10 mouse cellular contexts compared by ENCODE assay signal in the genomic region with DNA sequence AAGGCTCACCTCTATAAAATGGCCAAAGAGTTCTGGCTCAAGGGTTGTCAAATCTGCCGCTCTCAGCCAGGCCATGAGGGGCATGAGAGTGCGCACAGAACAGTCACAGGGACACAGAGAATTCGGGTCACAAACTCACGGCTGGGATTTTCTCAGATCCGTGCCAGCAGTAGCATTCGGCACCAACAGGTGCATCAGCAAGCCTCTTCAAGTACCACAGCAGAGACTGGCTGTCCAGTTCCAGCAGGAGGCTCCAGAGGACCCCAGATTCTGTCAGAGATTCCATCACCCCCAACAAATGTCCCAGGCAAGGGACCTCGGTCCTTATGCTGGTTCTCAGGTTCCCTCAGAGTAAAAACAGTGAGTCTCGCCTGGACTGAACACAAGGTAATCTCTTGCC. TPM values are rescaled to one million over a fixed set of nuclear protein-coding genes. Genes with fewer than 3 reads are reported as not detected.
DNase-seq lines count a peak whose midpoint lies in the region; ATAC-seq and TF ChIP-seq lines count a peak whose summit lies in the region.
"Had no signal": no experiment of that assay in that cellular context is flagged by ENCODE, and none has a peak within 500 bp of the region (broad histone marks: within the 10 kb centered on the region; RNA-seq: fewer than 3 reads in every experiment).

No protein-coding gene starts in this region.

- H3K9ac ChIP-seq in forebrain, embryonic 13.5 days: no peak overlapping the region
- H3K9ac ChIP-seq in liver, adult 2 months (ENCODE audit: low read depth, low read length): no peak overlapping the region
- no peak overlapping the region for H3K9ac ChIP-seq in embryonic facial prominence, embryonic 13.5 days

- intact Hi-C loops in left cerebral cortex, postnatal 4 days (cut with DNase I): no loop called here

- H3K4me1 ChIP-seq in forebrain, embryonic 10.5 days: peaks cover 17% of the 10 kb centered on the region
- H3K4me1 ChIP-seq in forebrain, embryonic 13.5 days: no peaks in the 10 kb centered on the region
- peaks cover 8% of the 10 kb centered on the region; the same call in 1 of the 2 replicates for H3K4me1 ChIP-seq in liver, adult 2 months (ENCODE audit: control insufficient read depth, insufficient read depth, low read length)
- peaks cover 16% of the 10 kb centered on the region for H3K4me1 ChIP-seq in embryonic facial prominence, embryonic 13.5 days

- DNase-seq in forebrain, embryonic 10.5 days (ENCODE audit: extremely low spot score, low spot score): no peak
- no peak for DNase-seq in liver, adult 2 months (ENCODE audit: extremely low read depth, low read depth, low spot score)
- DNase-seq in liver: no peak
- DNase-seq in embryo, embryonic 10.5 days (ENCODE audit: low spot score): no peak
- no peak for DNase-seq in left cerebral cortex, postnatal 4 days

- H3K36me3 ChIP-seq in forebrain, embryonic 10.5 days (replicated peaks): peaks cover 2% of the 10 kb centered on the region; the same call in 1 of the 2 replicates
- H3K36me3 ChIP-seq in forebrain, embryonic 13.5 days (ENCODE audit: poor library complexity, severe bottlenecking): peaks cover 17% of the 10 kb centered on the region
- H3K36me3 ChIP-seq in liver, adult 2 months (ENCODE audit: control insufficient read depth, insufficient read depth, low read length): no peaks in the 10 kb centered on the region
- peaks cover 13% of the 10 kb centered on the region for H3K36me3 ChIP-seq in embryonic facial prominence, embryonic 13.5 days
- peaks cover 13% of the 10 kb centered on the region for H3K36me3 ChIP-seq in myocyte (ENCODE audit: control insufficient read depth, insufficient read depth)

- no peak overlapping the region for H3K4me3 ChIP-seq in forebrain, embryonic 10.5 days
- H3K4me3 ChIP-seq in forebrain, embryonic 13.5 days: no peak overlapping the region
- H3K4me3 ChIP-seq in liver, adult 2 months (ENCODE audit: insufficient read depth, low read depth, low read length): no peak overlapping the region
- no peak overlapping the region for H3K4me3 ChIP-seq in embryonic facial prominence, embryonic 13.5 days
- H3K4me3 ChIP-seq in myocyte: peak overlapping the region; percentile 84

- H3ac ChIP-seq in myocyte (ENCODE audit: control insufficient read depth, insufficient read length): peak overlapping the region; percentile 57

- no peaks in the 10 kb centered on the region for H3K79me2 ChIP-seq in liver, adult 2 months (ENCODE audit: control insufficient read depth, insufficient read depth, low read length)
- peaks cover 28% of the 10 kb centered on the region for H3K79me2 ChIP-seq in myocyte (ENCODE audit: control insufficient read depth, insufficient read depth)

- ATAC-seq in forebrain, embryonic 13.5 days: no peak
- ATAC-seq in embryonic facial prominence, embryonic 13.5 days (ENCODE audit: insufficient number of reproducible peaks, insufficient read depth, low FRiP score, low TSS enrichment, low read depth): no peak

- no peak overlapping the region for H3K4me2 ChIP-seq in forebrain, embryonic 13.5 days
- H3K4me2 ChIP-seq in embryonic facial prominence, embryonic 13.5 days: no peak overlapping the region
- H3K4me2 ChIP-seq in myocyte (ENCODE audit: low read depth): peak overlapping the region; percentile 91

- no peaks in the 10 kb centered on the region for H3K27me3 ChIP-seq in forebrain, embryonic 10.5 days (ENCODE audit: poor library complexity, severe bottlenecking)
- H3K27me3 ChIP-seq in forebrain, embryonic 13.5 days: no peaks in the 10 kb centered on the region
- H3K27me3 ChIP-seq in liver, adult 2 months (ENCODE audit: control insufficient read depth, insufficient read depth, low read length): no peaks in the 10 kb centered on the region
- H3K27me3 ChIP-seq in embryonic facial prominence, embryonic 13.5 days: no peaks in the 10 kb centered on the region
- no peaks in the 10 kb centered on the region for H3K27me3 ChIP-seq in myocyte (ENCODE audit: control insufficient read depth, insufficient read depth, insufficient read length)

- no peak for TF ChIP-seq POLR2A in liver, adult 2 months (IDR thresholded peaks at IDR 0.05; ENCODE audit: extremely low read depth, insufficient read depth, low read length)
- peak; percentile 16 for TF ChIP-seq POLR2A in myocyte (IDR thresholded peaks at IDR 0.05; ENCODE audit: insufficient read length, low read depth)

- WGBS in forebrain, embryonic 10.5 days: 90% methylated on average over 8 of the region's 8 CpGs
- 91% methylated on average over 8 of the region's 8 CpGs for WGBS in forebrain, embryonic 13.5 days
- WGBS in liver, adult 2 months: 88% methylated on average over 8 of the region's 8 CpGs
- 87% methylated on average over 8 of the region's 8 CpGs for WGBS in embryonic facial prominence, embryonic 13.5 days

- no peak for TF ChIP-seq CTCF in liver, adult 2 months (IDR thresholded peaks at IDR 0.05; ENCODE audit: low read depth, low read length)

- peak overlapping the region; percentile 71; the same call in 1 of the 2 replicates for H3K27ac ChIP-seq in forebrain, embryonic 10.5 days
- H3K27ac ChIP-seq in forebrain, embryonic 13.5 days: no peak overlapping the region
- H3K27ac ChIP-seq in liver, adult 2 months (replicated peaks; ENCODE audit: insufficient read depth, low read depth, low read length): 0 out of 2 replicates have a peak overlapping the region, but pooled peaks have one; percentile 6
- peak overlapping the region; percentile 69; the same call in 1 of the 2 replicates for H3K27ac ChIP-seq in embryonic facial prominence, embryonic 13.5 days

- H3K9me3 ChIP-seq in forebrain, embryonic 10.5 days: no peaks in the 10 kb centered on the region
- no peaks in the 10 kb centered on the region for H3K9me3 ChIP-seq in forebrain, embryonic 13.5 days (replicated peaks)
- H3K9me3 ChIP-seq in embryonic facial prominence, embryonic 13.5 days: no peaks in the 10 kb centered on the region

TF ChIP-seq in myocyte, 11 proteins besides CTCF, POLR2A, EP300 and RAD21:
- no peak for TF ChIP-seq USF1 (IDR thresholded peaks at IDR 0.05; ENCODE audit: low read depth)
- TF ChIP-seq SRF (IDR thresholded peaks at IDR 0.05; ENCODE audit: control insufficient read depth, insufficient read length, low read depth): no peak
- peak in 1 of 3 experiments; percentile 55 for TF ChIP-seq MYOG (IDR thresholded peaks at IDR 0.05; ENCODE audit: control insufficient read depth in 1 of 3, insufficient read depth in 1 of 3, insufficient read length in 2 of 3, low read depth in 2 of 3)
- TF ChIP-seq MYOD1 (IDR thresholded peaks at IDR 0.05; ENCODE audit: control insufficient read depth in 1 of 3, insufficient read length in 2 of 3, low read depth in 2 of 3): peak in 2 of 3 experiments; percentile 24 to 71

RNA-seq across cellular contexts. Expression of a gene that starts 51.4 kb away (rescaled TPM):
- polyA plus RNA-seq in forebrain, embryonic 10.5 days (2016; fragmentation: Nextera tagmentation; extraction: Ambion mirVana): 1.2 and 2.2 TPM in 2 replicates
- 35.7 and 45.7 TPM in 2 replicates for polyA plus RNA-seq in forebrain, embryonic 13.5 days (2015; fragmentation: Nextera tagmentation; extraction: Ambion mirVana)
- total RNA-seq in liver, adult 2 months (2014; rRNA removed): 0.09 and 0.13 TPM in 2 replicates
- polyA plus RNA-seq in liver, adult 2 months (2012; rRNA removed): 0.02 TPM in 1 of 2 replicates, not detected in the other
- polyA plus RNA-seq in embryonic facial prominence, embryonic 13.5 days (2015; fragmentation: Nextera tagmentation; extraction: Ambion mirVana): 2.8 and 3.0 TPM in 2 replicates
- polyA plus RNA-seq in myocyte (2012; fragmentation: generic; extraction: Trizol): 0.38 TPM
- total RNA-seq in left cerebral cortex, postnatal 4 days (2021): 100 to 1,000 TPM; 176 to 194 TPM
- total RNA-seq: granulocyte monocyte progenitor cell, adult 5-6 weeks; megakaryocyte progenitor cell, adult 5-6 weeks had no signal
